Mouse (Mus musculus) liver, embryonic 15.5 days (tissue): ENCODE results near the gene Rnf126. TPM values are rescaled to one million over a fixed set of nuclear protein-coding genes. Genes with fewer than 3 reads are reported as not detected.

Experiments used
- ATAC-seq: fragments of 200-750 bp; cut with Nextera tagmentation; 2 replicates; pipeline ENCODE4 v1.8.0; 2017; ENCODE audit warnings: moderate number of reproducible peaks, mild to moderate bottlenecking, moderate library complexity; ENCODE audit not compliant: insufficient read depth
- H3K27ac ChIP-seq: fragments of 300-500 bp; sonication (generic); replicated peaks from 2 replicates; pipeline ENCODE4 v1.5.1; 2015; ENCODE audit warnings: mild to moderate bottlenecking, inconsistent platforms
- H3K27me3 ChIP-seq: fragments of 300-500 bp; sonication (generic); 2 replicates; pipeline ENCODE4 v1.6.1; 2015; ENCODE audit warnings: mild to moderate bottlenecking, inconsistent platforms
- H3K36me3 ChIP-seq: fragments of 300-500 bp; sonication (generic); replicated peaks from 2 replicates; pipeline ENCODE4 v1.6.1; 2015; ENCODE audit warnings: moderate library complexity, mild to moderate bottlenecking, inconsistent platforms
- H3K4me1 ChIP-seq: fragments of 300-500 bp; sonication (generic); replicated peaks from 2 replicates; pipeline ENCODE4 v1.6.1; 2015; ENCODE audit warnings: inconsistent platforms
- H3K4me2 ChIP-seq: fragments of 300-500 bp; sonication (generic); 2 replicates; pipeline ENCODE4 v1.6.1; 2015; ENCODE audit warnings: moderate library complexity, mild to moderate bottlenecking, inconsistent platforms
- H3K4me3 ChIP-seq: fragments of 300-500 bp; sonication (generic); replicated peaks from 2 replicates; pipeline ENCODE4 v1.5.1; 2015; ENCODE audit warnings: mild to moderate bottlenecking, inconsistent platforms
- H3K9ac ChIP-seq: fragments of 300-500 bp; sonication (generic); 2 replicates; pipeline ENCODE4 v1.6.1; 2015; ENCODE audit warnings: moderate library complexity, mild to moderate bottlenecking, inconsistent platforms
- H3K9me3 ChIP-seq: fragments of 300-500 bp; sonication (generic); replicated peaks from 2 replicates; pipeline ENCODE4 v1.6.1; 2016; ENCODE audit warnings: inconsistent platforms
- WGBS: fragments of 180-500 bp; shearing (Covaris S2); methylation state at CpG from one replicate; pipeline ENCODE4 v1.1.7; 2015; ENCODE audit warnings: mixed read lengths; ENCODE audit not compliant: insufficient replicate concordance; 5-methylcytosine and 5-hydroxymethylcytosine counted together
- polyA plus RNA-seq: library from polyadenylated mRNA; unstranded; fragments of >200 nt; fragmentation: Nextera tagmentation; extraction: Ambion mirVana; gene quantifications from 2 replicates; pipeline ENCODE4 v1.2.1, GENCODE M21; 2015

Gene Rnf126
- polyA plus RNA-seq, 1 experiment from 2014 or later = 39.6 TPM

DNA sequence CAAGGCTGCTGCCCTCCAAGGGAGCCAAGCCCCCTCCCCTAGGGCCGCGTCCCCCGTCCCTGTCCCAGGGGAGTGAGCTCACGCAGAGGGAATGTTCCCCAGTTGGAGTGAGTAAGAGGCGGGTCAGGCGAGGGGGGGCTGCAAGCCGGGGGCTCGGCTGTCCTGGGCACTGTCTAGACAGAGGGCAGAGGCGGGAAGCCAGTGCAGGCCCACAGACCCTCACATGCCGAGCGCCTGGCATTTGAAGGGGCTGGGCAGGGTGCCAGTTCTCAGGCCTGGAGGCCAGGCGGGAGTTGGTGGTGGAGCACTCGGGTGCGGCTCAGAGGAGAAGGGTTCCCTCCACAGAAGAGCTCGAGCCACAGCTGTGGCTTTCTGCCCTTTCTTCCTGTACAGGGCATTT is 11.3 kb upstream of the Rnf126 start:
- Histone ChIP-seq H3K9ac (no peak overlapping the region), H3K4me3 (no peak overlapping the region), H3K27ac (no peak overlapping the region), H3K36me3 (no peaks in the 10 kb centered on the region), H3K9me3 (no peaks in the 10 kb centered on the region), H3K4me2 (no peak overlapping the region), H3K4me1 (peaks cover 34% of the 10 kb centered on the region), H3K27me3 (peaks cover 71% of the 10 kb centered on the region)
- ATAC-seq = no peak
- WGBS = 31% methylated on average over 15 of the region's 15 CpGs

GRCm38 (mm10) chr10:79777103-79777531 is 10.4 kb upstream of the Rnf126 start, which contains the start of gene Fstl3:
Gene Fstl3, plus strand, starts transcription at chr10:79777272.
- Histone ChIP-seq H3K36me3 (no peaks in the 10 kb centered on the region), H3K27me3 (peaks cover 66% of the 10 kb centered on the region), H3K27ac (no peak within 1 kb of the TSS), H3K4me1 (peaks cover 34% of the 10 kb centered on the region), H3K4me2 (peak within 1 kb of the TSS; percentile 65), H3K9me3 (no peaks in the 10 kb centered on the region), H3K9ac (no peak within 1 kb of the TSS), H3K4me3 (peak within 1 kb of the TSS; percentile 40)
- no peak for ATAC-seq
- 3% methylated on average over 39 of the region's 39 CpGs for WGBS

GRCm38 (mm10) chr10:79774486-79775279 is 7.9 kb upstream of the Rnf126 start:
- H3K27ac ChIP-seq = no peak overlapping the region
- no peaks in the 10 kb centered on the region for H3K36me3 ChIP-seq
- H3K4me1 ChIP-seq = peaks cover 12% of the 10 kb centered on the region
- no peak overlapping the region for H3K9ac ChIP-seq
- no peak overlapping the region for H3K4me3 ChIP-seq
- no peaks in the 10 kb centered on the region for H3K9me3 ChIP-seq
- WGBS = 65% methylated on average over 5 of the region's 5 CpGs
- peaks cover 49% of the 10 kb centered on the region for H3K27me3 ChIP-seq
- ATAC-seq = no peak
- H3K4me2 ChIP-seq = no peak overlapping the region

- Histone ChIP-seq H3K4me3 (no peak overlapping the region), H3K9me3 (no peaks in the 10 kb centered on the region), H3K4me1 (peaks cover 14% of the 10 kb centered on the region), H3K4me2 (no peak overlapping the region), H3K36me3 (no peaks in the 10 kb centered on the region), H3K27me3 (peaks cover 34% of the 10 kb centered on the region), H3K9ac (no peak overlapping the region), H3K27ac (no peak overlapping the region)
- WGBS = 80% methylated on average over 2 of the region's 2 CpGs
- ATAC-seq = no peak
Measured at GRCm38 (mm10) chr10:79773208-79773607, 6.5 kb upstream of the Rnf126 start.

DNA sequence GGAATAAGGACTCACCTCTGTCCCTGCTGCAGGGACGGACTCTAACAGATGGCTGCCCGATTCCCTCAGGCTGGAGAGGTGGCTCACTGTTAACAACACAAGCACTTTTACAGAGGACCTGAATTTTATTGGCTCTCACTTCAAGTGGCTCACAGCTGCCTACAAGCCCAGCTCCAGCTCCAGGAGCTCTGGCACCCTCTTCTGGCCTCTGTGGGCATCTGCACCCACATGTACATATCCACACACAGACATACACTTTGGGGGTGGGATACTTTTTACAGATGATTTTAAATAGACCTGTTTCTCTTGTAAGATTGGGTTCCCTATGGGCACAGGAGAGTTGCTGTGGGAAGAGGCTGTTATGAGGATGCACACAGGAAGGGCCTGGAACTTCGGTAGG is 5.6 kb upstream of the Rnf126 start:
- H3K4me3 ChIP-seq = no peak overlapping the region
- H3K4me2 ChIP-seq = no peak overlapping the region
- no peaks in the 10 kb centered on the region for H3K9me3 ChIP-seq
- H3K4me1 ChIP-seq = peaks cover 19% of the 10 kb centered on the region
- 85% methylated on average over 3 of the region's 3 CpGs for WGBS
- ATAC-seq = no peak
- no peaks in the 10 kb centered on the region for H3K36me3 ChIP-seq
- H3K27ac ChIP-seq = no peak overlapping the region
- H3K9ac ChIP-seq = no peak overlapping the region
- peaks cover 25% of the 10 kb centered on the region for H3K27me3 ChIP-seq

DNA sequence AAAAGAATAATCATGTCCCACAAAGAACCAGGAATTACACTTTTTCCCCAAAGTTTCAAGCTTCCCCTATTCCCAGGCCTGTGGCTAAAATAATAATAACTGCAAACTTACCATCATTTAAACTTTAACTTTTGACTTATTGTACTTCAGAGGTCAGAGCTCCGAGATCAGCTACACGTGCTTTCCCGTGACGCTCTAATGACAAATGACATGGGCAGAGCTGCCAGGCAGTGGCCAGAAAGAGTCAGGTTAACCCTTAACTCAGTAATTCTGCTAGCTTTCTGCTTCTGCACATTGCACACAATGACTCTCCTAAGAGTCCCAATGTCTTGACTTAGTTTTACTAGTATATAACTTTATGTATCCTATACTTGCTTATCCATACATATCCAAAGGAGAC is 2.6 kb upstream of the Rnf126 start:
- Histone ChIP-seq H3K4me1 (peaks cover 35% of the 10 kb centered on the region), H3K4me3 (no peak overlapping the region), H3K9me3 (no peaks in the 10 kb centered on the region), H3K27me3 (peaks cover 10% of the 10 kb centered on the region; the same call in 1 of the 2 replicates), H3K36me3 (no peaks in the 10 kb centered on the region), H3K4me2 (no peak overlapping the region), H3K9ac (no peak overlapping the region), H3K27ac (no peak overlapping the region)
- 52% methylated on average over 4 of the region's 4 CpGs for WGBS
- no peak for ATAC-seq

DNA sequence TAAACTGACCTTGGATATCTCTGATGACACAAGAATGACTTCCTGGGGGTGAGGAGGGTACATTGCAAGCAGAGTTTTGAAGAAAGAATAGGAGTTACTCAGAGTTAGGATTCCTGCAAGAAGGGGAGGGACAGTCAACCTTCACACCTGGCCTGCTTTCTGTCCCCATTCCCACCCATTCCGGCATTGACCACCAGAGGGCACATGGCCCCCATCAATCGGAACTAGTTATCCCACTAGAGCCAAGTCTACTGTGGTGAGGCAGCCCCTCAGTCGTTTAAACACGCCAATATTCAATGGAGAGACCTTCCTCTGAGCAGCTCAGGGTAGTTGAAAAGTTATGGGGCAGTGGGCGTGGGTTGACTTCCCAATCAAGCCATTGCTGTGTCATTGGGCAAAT is 1.6 kb upstream of the Rnf126 start:
- Histone ChIP-seq H3K9ac (no peak overlapping the region), H3K4me3 (peak overlapping the region; percentile 97; the same call in 1 of the 2 replicates), H3K27me3 (peaks cover 10% of the 10 kb centered on the region; the same call in 1 of the 2 replicates), H3K9me3 (no peaks in the 10 kb centered on the region), H3K4me2 (peak overlapping the region; percentile 98; the same call in 1 of the 2 replicates), H3K4me1 (peaks cover 43% of the 10 kb centered on the region), H3K27ac (no peak overlapping the region), H3K36me3 (no peaks in the 10 kb centered on the region; the same call in 1 of the 2 replicates)
- WGBS = 4% methylated on average over 5 of the region's 5 CpGs
- no peak for ATAC-seq

- 9% methylated on average over 40 of the region's 40 CpGs for WGBS
- Histone ChIP-seq H3K27me3 (peaks cover 10% of the 10 kb centered on the region; the same call in 1 of the 2 replicates), H3K27ac (peak overlapping the region; percentile 88), H3K9me3 (no peaks in the 10 kb centered on the region), H3K4me3 (peak overlapping the region; percentile 97), H3K4me1 (peaks cover 48% of the 10 kb centered on the region), H3K9ac (peak overlapping the region; percentile 91), H3K36me3 (peaks cover 1% of the 10 kb centered on the region), H3K4me2 (peak overlapping the region; percentile 98)
- peak; percentile 38 for ATAC-seq
Measured at GRCm38 (mm10) chr10:79767372-79768244, 856 bp upstream of the Rnf126 start.

DNA sequence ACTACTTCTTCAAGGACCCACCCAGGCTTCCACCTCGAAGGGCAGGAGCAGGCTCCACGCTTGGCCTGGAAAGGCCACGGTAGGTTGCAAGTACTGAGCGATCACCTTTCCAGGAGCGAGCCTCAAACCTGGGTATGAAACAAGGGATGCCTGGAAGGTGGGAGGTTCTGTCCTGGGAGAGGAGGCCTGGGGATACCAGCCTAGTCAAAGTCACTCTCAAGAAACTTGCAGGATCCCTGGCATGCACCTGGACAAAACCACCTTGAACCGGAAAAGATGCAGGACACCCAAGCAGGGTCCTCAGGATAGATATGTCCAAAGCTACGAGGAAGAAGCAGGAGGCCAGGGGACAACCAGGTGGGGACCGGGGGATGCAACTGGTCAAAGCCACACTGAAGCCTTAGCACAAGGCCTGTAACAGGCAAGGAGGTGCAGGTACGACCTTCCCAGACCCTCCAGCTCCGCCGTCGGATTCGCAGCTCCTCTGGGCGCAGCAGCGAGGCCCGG is 698 bp downstream of the Rnf126 start:
- Histone ChIP-seq H3K27me3 (peaks cover 3% of the 10 kb centered on the region; the same call in 1 of the 2 replicates), H3K9ac (peak overlapping the region; percentile 91), H3K4me2 (peak overlapping the region; percentile 98), H3K4me1 (peaks cover 48% of the 10 kb centered on the region), H3K27ac (peak overlapping the region; percentile 88), H3K4me3 (peak overlapping the region; percentile 97), H3K9me3 (no peaks in the 10 kb centered on the region), H3K36me3 (peaks cover 17% of the 10 kb centered on the region)
- no peak for ATAC-seq
- 4% methylated on average over 16 of the region's 16 CpGs for WGBS

DNA sequence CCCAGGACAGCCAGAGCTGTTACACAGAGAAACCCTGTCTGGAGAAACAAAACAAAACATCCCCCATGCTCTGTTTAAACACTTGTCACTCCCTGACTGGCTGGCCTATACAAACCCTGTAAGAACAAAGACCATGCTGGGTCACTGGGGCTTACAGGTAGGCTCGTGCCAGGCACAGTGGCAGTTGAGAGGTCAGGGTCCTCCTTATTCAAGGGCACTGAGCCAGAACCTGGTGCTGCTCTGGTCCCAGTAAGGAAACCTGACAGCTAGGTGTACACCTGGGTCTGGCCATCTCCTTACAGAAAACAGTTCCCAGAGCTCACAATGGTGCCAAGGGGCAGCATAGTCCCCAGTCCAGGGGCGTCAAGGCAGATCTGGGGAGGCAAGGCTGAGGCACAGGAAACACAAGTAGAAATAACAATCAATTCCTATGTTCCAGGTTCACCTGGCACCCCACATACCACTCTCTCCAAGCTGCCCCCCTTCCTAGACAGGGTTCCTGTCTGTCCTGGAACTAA is 1.5 kb downstream of the Rnf126 start:
- 57% methylated on average over 2 of the region's 2 CpGs for WGBS
- ATAC-seq = no peak
- H3K9me3 ChIP-seq = no peaks in the 10 kb centered on the region
- peaks cover 48% of the 10 kb centered on the region for H3K4me1 ChIP-seq
- H3K27ac ChIP-seq = 0 out of 2 replicates have a peak overlapping the region, but pooled peaks have one; percentile 88
- H3K36me3 ChIP-seq = peaks cover 25% of the 10 kb centered on the region
- H3K4me2 ChIP-seq = peak overlapping the region; percentile 98
- no peaks in the 10 kb centered on the region for H3K27me3 ChIP-seq
- H3K4me3 ChIP-seq = peak overlapping the region; percentile 97
- H3K9ac ChIP-seq = peak overlapping the region; percentile 91
